Comparison of ENCODE assay signal across 27 mouse cellular contexts in genomic region chr1:76197651-76198050, GRCm38 (mm10).
A peak's percentile ranks its signal among the peaks of the same experiment; 100 is the strongest.
DNase-seq lines count a peak whose midpoint lies in the region; ATAC-seq lines count a peak whose summit lies in the region.
"Had no signal": no experiment of that assay in that cellular context is flagged by ENCODE, and none has a peak within 500 bp of the region (broad histone marks: within the 10 kb centered on the region; RNA-seq: fewer than 3 reads in every experiment).

No protein-coding gene starts in this region.

- no peaks in the 10 kb centered on the region for H3K36me3 ChIP-seq in heart, embryonic 11.5 days (ENCODE audit: control insufficient read depth, insufficient read depth, low read length)
- H3K36me3 ChIP-seq in heart, embryonic 12.5 days = no peaks in the 10 kb centered on the region
- H3K36me3 ChIP-seq in kidney, embryonic 15.5 days = no peaks in the 10 kb centered on the region
- H3K36me3 ChIP-seq: embryonic facial prominence, embryonic 10.5 days; embryonic facial prominence, embryonic 13.5 days; forebrain, embryonic 12.5 days; forebrain, embryonic 15.5 days; heart, embryonic 13.5 days; hindbrain, embryonic 10.5 days; hindbrain, embryonic 13.5 days; intestine, embryonic 15.5 days had no signal

- no peak overlapping the region for H3K4me2 ChIP-seq in heart, embryonic 11.5 days
- no peak overlapping the region for H3K4me2 ChIP-seq in heart, embryonic 12.5 days
- H3K4me2 ChIP-seq in kidney, embryonic 15.5 days = no peak overlapping the region
- H3K4me2 ChIP-seq: embryonic facial prominence, embryonic 13.5 days; forebrain, embryonic 12.5 days; forebrain, embryonic 15.5 days; heart, embryonic 13.5 days; hindbrain, embryonic 13.5 days; intestine, embryonic 15.5 days had no signal

- no peak for ATAC-seq in heart, embryonic 11.5 days (replicated peaks; ENCODE audit: insufficient number of reproducible peaks, low FRiP score, low TSS enrichment)
- no peak for ATAC-seq in heart, embryonic 12.5 days (ENCODE audit: insufficient number of reproducible peaks, low FRiP score)
- ATAC-seq in kidney, embryonic 15.5 days (replicated peaks; ENCODE audit: low FRiP score) = no peak
- ATAC-seq: activated CD4-positive, CD25-positive, alpha-beta regulatory T cell, adult 4 months; forebrain, embryonic 15.5 days; hindbrain, embryonic 16.5 days; intestine, embryonic 15.5 days had no signal

- H3K9me3 ChIP-seq in heart, embryonic 11.5 days (replicated peaks; ENCODE audit: control insufficient read depth, low read length) = no peaks in the 10 kb centered on the region
- no peaks in the 10 kb centered on the region for H3K9me3 ChIP-seq in heart, embryonic 12.5 days (replicated peaks)
- no peaks in the 10 kb centered on the region for H3K9me3 ChIP-seq in kidney, embryonic 15.5 days (replicated peaks)
- H3K9me3 ChIP-seq: embryonic facial prominence, embryonic 10.5 days; embryonic facial prominence, embryonic 13.5 days; forebrain, embryonic 12.5 days; forebrain, embryonic 15.5 days; heart, embryonic 13.5 days; hindbrain, embryonic 10.5 days; hindbrain, embryonic 13.5 days; intestine, embryonic 15.5 days had no signal

- DNase-seq in heart, adult 18-20 months = peak; percentile 44 to 49
- DNase-seq in heart, postnatal 10 days = peak; percentile 64 to 66
- DNase-seq in kidney, adult 9 months = peak; percentile 18
- DNase-seq in heart, postnatal 4 days = peak; percentile 27
- DNase-seq: adrenal gland, adult 8-10 months; adrenal gland, postnatal 25 days; cerebellum, adult 11-12 months; cerebellum, adult 8-10 months; cerebellum, postnatal 10 days; cerebellum, postnatal 36 days; embryo, embryonic 11 days; gastrocnemius, postnatal 10 days; gastrocnemius, postnatal 36 days had no signal

- 80% methylated on average over 3 of the region's 3 CpGs for WGBS in heart, embryonic 11.5 days (ENCODE audit: insufficient replicate concordance)
- 72% methylated on average over 3 of the region's 3 CpGs for WGBS in heart, embryonic 12.5 days
- 78% methylated on average over 3 of the region's 3 CpGs for WGBS in kidney, embryonic 15.5 days

- no peaks in the 10 kb centered on the region for H3K4me1 ChIP-seq in heart, embryonic 11.5 days (ENCODE audit: control insufficient read depth, insufficient read depth, low read length)
- no peaks in the 10 kb centered on the region for H3K4me1 ChIP-seq in heart, embryonic 12.5 days (replicated peaks)
- no peaks in the 10 kb centered on the region for H3K4me1 ChIP-seq in kidney, embryonic 15.5 days
- H3K4me1 ChIP-seq: forebrain, embryonic 12.5 days; forebrain, embryonic 15.5 days; hindbrain, embryonic 10.5 days; hindbrain, embryonic 13.5 days; intestine, embryonic 15.5 days had no signal

- no peaks in the 10 kb centered on the region for H3K27me3 ChIP-seq in heart, embryonic 11.5 days (ENCODE audit: control insufficient read depth, insufficient read depth, low read length)
- H3K27me3 ChIP-seq in heart, embryonic 12.5 days (replicated peaks) = no peaks in the 10 kb centered on the region
- H3K27me3 ChIP-seq in kidney, embryonic 15.5 days = no peaks in the 10 kb centered on the region
- H3K27me3 ChIP-seq: embryonic facial prominence, embryonic 13.5 days; forebrain, embryonic 12.5 days; forebrain, embryonic 15.5 days; heart, embryonic 13.5 days; hindbrain, embryonic 13.5 days; intestine, embryonic 15.5 days had no signal

- H3K27ac ChIP-seq in heart, embryonic 11.5 days (ENCODE audit: low read depth, low read length) = no peak overlapping the region
- no peak overlapping the region for H3K27ac ChIP-seq in heart, embryonic 12.5 days (ENCODE audit: poor library complexity, severe bottlenecking)
- H3K27ac ChIP-seq in kidney, embryonic 15.5 days = no peak overlapping the region
- H3K27ac ChIP-seq: embryonic facial prominence, embryonic 10.5 days; embryonic facial prominence, embryonic 13.5 days; forebrain, embryonic 12.5 days; forebrain, embryonic 15.5 days; heart, embryonic 13.5 days; hindbrain, embryonic 10.5 days; hindbrain, embryonic 13.5 days; intestine, embryonic 15.5 days had no signal

- no peak overlapping the region for H3K4me3 ChIP-seq in heart, embryonic 11.5 days (ENCODE audit: low read depth, low read length)
- no peak overlapping the region for H3K4me3 ChIP-seq in heart, embryonic 12.5 days
- no peak overlapping the region for H3K4me3 ChIP-seq in kidney, embryonic 15.5 days (replicated peaks)
- H3K4me3 ChIP-seq: embryonic facial prominence, embryonic 10.5 days; embryonic facial prominence, embryonic 13.5 days; erythroblast, embryonic 14.5 days; forebrain, embryonic 12.5 days; forebrain, embryonic 15.5 days; heart, embryonic 13.5 days; hindbrain, embryonic 10.5 days; hindbrain, embryonic 13.5 days; intestine, embryonic 15.5 days had no signal

- intact Hi-C loops in heart, postnatal 10 days (cut with DNase I) = loop anchor here (5.0 kb wide), 1 partner anchor 160 kb away; no protein-coding TSS in a partner anchor

- H3K9ac ChIP-seq in heart, embryonic 11.5 days (ENCODE audit: low read depth, low read length) = no peak overlapping the region
- H3K9ac ChIP-seq in heart, embryonic 12.5 days = no peak overlapping the region
- H3K9ac ChIP-seq in kidney, embryonic 15.5 days = no peak overlapping the region
- H3K9ac ChIP-seq: embryonic facial prominence, embryonic 13.5 days; forebrain, embryonic 12.5 days; forebrain, embryonic 15.5 days; heart, embryonic 13.5 days; hindbrain, embryonic 13.5 days; intestine, embryonic 15.5 days had no signal
